Mouse (Mus musculus) T-helper 2 cell (primary cell): ENCODE data around the gene Haao.

Source experiments
- in situ Hi-C: fragments of 300-600 bp; cut with MboI, MseI; formaldehyde crosslinking; loops from one replicate; pipeline ENCODE4 v1.15.1; 2025; ENCODE audit warnings: high pct_unique_total_duplicates

Haao gene

DNA sequence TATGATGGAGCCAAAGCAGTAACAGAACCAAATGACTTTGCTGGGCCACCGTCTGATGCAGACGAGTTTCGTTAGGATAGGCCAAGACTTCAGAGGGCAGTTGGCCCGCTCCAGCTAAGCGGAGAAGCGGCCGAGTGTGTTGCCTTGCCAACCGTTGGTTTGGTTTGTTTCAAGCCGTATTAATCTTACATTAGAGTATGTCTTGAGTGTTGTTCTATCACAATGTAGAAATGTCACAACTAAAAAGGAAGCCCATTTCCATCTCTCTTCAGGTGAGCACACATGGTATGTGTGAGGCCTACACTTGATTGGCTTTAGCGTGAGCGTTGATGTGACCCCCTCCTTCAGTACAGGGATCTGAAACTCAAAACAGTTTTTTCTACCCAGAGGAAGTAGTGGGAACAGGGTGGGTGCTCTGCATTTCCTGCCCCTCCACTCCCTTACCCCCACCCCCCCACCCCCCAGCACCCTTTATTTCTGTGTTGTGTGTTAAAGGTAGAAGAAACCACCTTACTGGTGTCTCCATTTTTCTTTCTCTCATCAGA, 48.2 kb downstream of the Haao start:
- in situ Hi-C loops = loop anchor here (10.0 kb wide), 2 partner anchors 55 kb away; no protein-coding TSS in a partner anchor

DNA sequence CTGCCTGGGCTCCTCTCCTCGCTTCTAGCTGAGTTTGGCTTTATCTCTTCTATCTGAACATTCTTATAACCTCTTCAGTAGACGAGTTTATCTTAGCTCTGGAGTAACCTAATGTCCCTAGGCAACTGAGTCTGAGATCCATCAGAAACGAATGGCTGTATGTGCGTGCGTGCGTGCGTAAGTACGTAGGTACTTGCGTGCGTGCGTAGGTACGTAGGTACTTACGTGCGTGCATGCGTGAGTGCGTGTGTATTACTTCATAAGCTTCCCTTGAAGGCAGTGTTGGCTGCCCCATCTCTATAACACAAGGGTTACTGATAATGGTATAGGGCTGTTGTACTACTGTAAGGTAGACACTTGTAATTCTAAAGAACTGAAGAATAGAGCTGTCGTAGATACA, 52.6 kb downstream of the Haao start:
- in situ Hi-C loops = loop anchor here (10.0 kb wide), 1 partner anchor 60 kb away; no protein-coding TSS in a partner anchor

DNA sequence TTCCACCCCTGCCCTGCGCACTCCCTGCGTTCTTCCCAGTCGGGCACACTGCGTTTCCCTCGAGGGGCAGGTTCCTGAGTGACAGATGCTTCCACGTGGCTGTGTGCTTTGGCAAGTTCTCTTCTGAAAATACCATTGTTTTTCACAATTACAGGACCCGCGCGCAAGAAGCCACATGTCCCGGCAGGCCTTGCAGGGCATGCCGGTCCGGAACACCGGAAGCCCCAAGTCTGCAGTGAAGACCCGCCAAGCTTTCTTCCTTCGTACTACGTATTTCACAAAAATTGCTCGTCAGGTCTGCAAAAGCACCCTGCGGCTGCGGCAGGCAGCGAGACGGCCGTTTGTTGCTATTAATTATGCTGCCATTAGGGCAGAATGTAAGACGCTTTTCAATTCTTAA, 55.4 kb downstream of the Haao start:
- in situ Hi-C loops = loop anchor here (5.0 to 10.0 kb wide), 2 partner anchors 35 to 62 kb away; no protein-coding TSS in a partner anchor

DNA sequence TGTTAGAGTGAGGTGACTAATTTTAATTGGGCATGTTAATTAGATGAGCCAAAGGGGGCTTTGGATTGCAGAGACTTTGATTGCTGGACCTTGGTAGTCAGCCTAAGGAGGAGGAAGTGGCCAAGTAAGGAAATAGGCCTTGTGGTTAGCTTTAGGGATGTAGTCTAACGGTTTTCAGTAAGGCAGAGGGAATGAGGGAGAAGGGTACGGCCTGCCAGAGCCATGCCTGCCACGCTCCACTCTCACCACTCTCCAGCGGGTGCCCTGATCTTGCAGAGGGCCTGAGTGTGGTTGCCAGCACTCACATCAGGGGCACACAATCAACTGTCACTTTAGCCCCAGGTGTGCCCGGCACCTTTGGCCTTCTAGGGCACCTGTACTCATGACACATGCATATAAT, 57.6 kb downstream of the Haao start:
- in situ Hi-C loops = loop anchor here (5.0 to 10.0 kb wide), 2 partner anchors 37 to 65 kb away; no protein-coding TSS in a partner anchor

DNA sequence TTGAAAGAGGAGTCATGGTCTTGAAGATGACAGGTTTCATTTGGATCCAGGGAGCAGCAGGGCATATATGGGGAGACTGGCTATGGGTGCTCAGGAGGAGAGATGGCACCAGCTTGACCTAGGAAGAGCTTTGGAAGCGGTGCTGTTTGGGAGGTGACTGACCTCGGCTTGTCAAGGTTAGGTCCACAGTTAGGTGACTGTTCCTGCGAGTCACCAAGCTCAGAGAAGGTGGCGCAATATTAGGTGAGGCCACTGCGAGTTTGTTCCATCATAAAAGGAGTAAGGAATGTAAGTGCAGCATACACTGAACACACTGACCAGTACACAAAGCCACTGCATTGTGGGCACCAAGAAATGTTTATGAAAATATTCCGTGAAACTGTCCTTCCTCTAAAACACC, 61.3 kb downstream of the Haao start:
- in situ Hi-C loops = no loop called here

DNA sequence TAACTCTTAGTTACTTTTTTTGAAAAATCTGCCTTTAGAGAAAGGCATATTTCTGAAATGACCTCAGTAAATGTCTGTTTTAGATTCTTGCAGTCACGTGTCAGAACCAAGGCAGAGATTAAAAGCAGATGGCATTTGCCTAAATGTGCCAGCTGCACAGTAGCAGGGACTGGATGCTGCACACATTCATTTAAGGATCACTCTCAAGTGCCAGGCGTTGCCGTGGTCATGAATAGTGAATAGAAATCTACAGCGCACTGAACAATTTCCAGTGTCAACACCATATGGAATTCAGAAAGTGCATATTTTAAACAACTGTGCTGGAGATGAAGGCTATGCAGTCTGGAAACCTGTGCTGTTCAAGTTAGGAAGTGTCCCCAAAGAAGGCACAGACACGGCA, 65.0 kb downstream of the Haao start:
- in situ Hi-C loops = no loop called here
